In genomic region chrX:140501401-140502301, GRCm38 (mm10) we compare ENCODE assay signal across 15 mouse cellular contexts. TPM values are rescaled to one million over a fixed set of nuclear protein-coding genes. Genes with fewer than 3 reads are reported as not detected.
DNase-seq lines count a peak whose midpoint lies in the region; ATAC-seq and TF ChIP-seq lines count a peak whose summit lies in the region.
"Had no signal": no experiment of that assay in that cellular context is flagged by ENCODE, and none has a peak within 500 bp of the region (broad histone marks: within the 10 kb centered on the region; RNA-seq: fewer than 3 reads in every experiment).

No protein-coding gene starts in this region.

- H3K36me3 ChIP-seq in kidney, adult 2 months (ENCODE audit: control insufficient read depth, insufficient read depth, low read length): no peaks in the 10 kb centered on the region
- no peaks in the 10 kb centered on the region for H3K36me3 ChIP-seq in G1E (replicated peaks)
- no peaks in the 10 kb centered on the region for H3K36me3 ChIP-seq in splenic B cell, adult 2 months (ENCODE audit: control insufficient read depth, insufficient read depth, low read length, poor library complexity, severe bottlenecking)
- no peaks in the 10 kb centered on the region for H3K36me3 ChIP-seq in forebrain, embryonic 10.5 days (replicated peaks)
- H3K36me3 ChIP-seq: hindbrain, embryonic 10.5 days; midbrain, embryonic 12.5 days had no signal

- intact Hi-C loops in left cerebral cortex, postnatal 14 days (cut with DNase I): loop anchor here (5.0 kb wide), 1 partner anchor 41 kb away; no protein-coding TSS in a partner anchor

- DNase-seq in kidney, adult 2 months: no peak
- no peak for DNase-seq in kidney, adult 11 months
- no peak for DNase-seq in G1E (ENCODE audit: low spot score)
- DNase-seq in splenic B cell, adult 2 months (ENCODE audit: low read depth, low spot score): peak; percentile 37
- DNase-seq in left cerebral cortex, postnatal 14 days (ENCODE audit: low spot score in 2 of 2): no peak
- DNase-seq in forebrain, embryonic 10.5 days (ENCODE audit: extremely low spot score, low spot score): no peak
- DNase-seq: adrenal gland, adult 2 months; cerebellum, adult 9-11 months had no signal

- H3K27me3 ChIP-seq in kidney, adult 2 months (replicated peaks; ENCODE audit: control insufficient read depth, insufficient read depth, low read length): no peaks in the 10 kb centered on the region
- H3K27me3 ChIP-seq in G1E (ENCODE audit: insufficient read depth, low read length): no peaks in the 10 kb centered on the region
- H3K27me3 ChIP-seq in splenic B cell, adult 2 months (ENCODE audit: control insufficient read depth, insufficient read depth, low read length, poor library complexity, severe bottlenecking): no peaks in the 10 kb centered on the region
- peaks cover 88% of the 10 kb centered on the region for H3K27me3 ChIP-seq in forebrain, embryonic 10.5 days (ENCODE audit: poor library complexity, severe bottlenecking)
- H3K27me3 ChIP-seq: CH12.LX had no signal

- H3K4me1 ChIP-seq in kidney, adult 2 months (ENCODE audit: control insufficient read depth, insufficient read depth, low read length): peaks cover 16% of the 10 kb centered on the region; the same call in 1 of the 2 replicates
- H3K4me1 ChIP-seq in G1E (ENCODE audit: insufficient read depth, low read depth, low read length): peaks cover 52% of the 10 kb centered on the region
- peaks cover 9% of the 10 kb centered on the region for H3K4me1 ChIP-seq in forebrain, embryonic 10.5 days
- H3K4me1 ChIP-seq: midbrain, embryonic 12.5 days had no signal

- H3K4me3 ChIP-seq in kidney, adult 2 months (ENCODE audit: insufficient read depth, low read depth, low read length): no peak overlapping the region
- H3K4me3 ChIP-seq in G1E (ENCODE audit: low read depth, low read length): no peak overlapping the region; the same call in 1 of the 2 replicates
- no peak overlapping the region for H3K4me3 ChIP-seq in forebrain, embryonic 10.5 days
- H3K4me3 ChIP-seq: hindbrain, embryonic 10.5 days; left cerebral cortex, adult 2 months; midbrain, embryonic 12.5 days; myocyte had no signal

- H3K9me3 ChIP-seq in G1E (replicated peaks): no peaks in the 10 kb centered on the region
- H3K9me3 ChIP-seq in forebrain, embryonic 10.5 days: no peaks in the 10 kb centered on the region
- H3K9me3 ChIP-seq: hindbrain, embryonic 10.5 days; midbrain, embryonic 12.5 days had no signal

- ATAC-seq in G1E (ENCODE audit: extremely low read depth, insufficient number of reproducible peaks, low FRiP score, poor library complexity, severe bottlenecking): peak; percentile 43; the same call in 1 of the 2 replicates
- peak; percentile 15 for ATAC-seq in granulocyte monocyte progenitor cell, adult 5-6 weeks (replicated peaks; ENCODE audit: poor library complexity, severe bottlenecking)
- ATAC-seq: intestine, embryonic 16.5 days had no signal

- peak overlapping the region; percentile 16; the same call in 1 of the 2 replicates for H3K27ac ChIP-seq in kidney, adult 2 months (ENCODE audit: insufficient read depth, low read depth, low read length)
- no peak overlapping the region for H3K27ac ChIP-seq in forebrain, embryonic 10.5 days
- H3K27ac ChIP-seq: hindbrain, embryonic 10.5 days; left cerebral cortex, adult 2 months; midbrain, embryonic 12.5 days had no signal

- 72% methylated on average over 9 of the region's 9 CpGs for WGBS in kidney, adult 2 months
- WGBS in forebrain, embryonic 10.5 days: 74% methylated on average over 9 of the region's 9 CpGs

- no peak for TF ChIP-seq CTCF in kidney, adult 2 months (conservative IDR thresholded peaks at IDR 0.05; ENCODE audit: insufficient read depth, insufficient read length, low read depth, low read length)
- no peak for TF ChIP-seq CTCF in G1E (IDR thresholded peaks at IDR 0.05; ENCODE audit: low read depth, low read length)

- no peak for TF ChIP-seq POLR2A in kidney, adult 2 months (IDR thresholded peaks at IDR 0.05; ENCODE audit: low read depth, low read length)

RNA-seq across cellular contexts. Expression of gene Prps1, which starts 45.2 kb away (rescaled TPM):
- 12.1 and 16.5 TPM in 2 replicates for polyA plus RNA-seq in kidney, adult 2 months (2012; rRNA removed)
- total RNA-seq in G1E (2014; fragmentation: Nextera tagmentation): 67.7 and 73.7 TPM in 2 replicates
- total RNA-seq in G1E (2017): 32.9 and 47.7 TPM in 2 replicates
- polyA plus RNA-seq in G1E (2012): 3.5 and 6.1 TPM in 2 replicates
- total RNA-seq in granulocyte monocyte progenitor cell, adult 5-6 weeks (2014; fragmentation: Nextera tagmentation): 63.6 and 69.8 TPM in 2 replicates
- 56.4 and 78.2 TPM in 2 replicates for total RNA-seq in granulocyte monocyte progenitor cell, adult 5-6 weeks (2017)
- 10 to 100 TPM; 68.8 to 77.2 TPM for total RNA-seq in left cerebral cortex, postnatal 14 days (2021)
- 96.9 and 99.1 TPM in 2 replicates for polyA plus RNA-seq in forebrain, embryonic 10.5 days (2016; fragmentation: Nextera tagmentation; extraction: Ambion mirVana)
